Mouse (Mus musculus): ENCODE measurements around the gene Myo9a.

GRCm38 (mm10) chr9:59914761-59915160 is 164.1 kb downstream of the Myo9a start:
- TF ChIP-seq CTCF (IDR thresholded peaks at IDR 0.05; ENCODE audit: control insufficient read depth, insufficient read depth, low read length) (no peak), POLR2A (IDR thresholded peaks at IDR 0.05; ENCODE audit: borderline replicate concordance, control insufficient read depth, low read depth, low read length) (no peak)

Data from bone marrow, adult 2 months (tissue).